Mouse (Mus musculus) kidney, adult 2 months (tissue): Measurements from ENCODE around the gene Rbm7. TPM values are rescaled to one million over a fixed set of nuclear protein-coding genes. Genes with fewer than 3 reads are reported as not detected.

Experiments
- DNase-seq: peaks from one replicate; pipeline ENCODE4 v3.0.0; 2021
- H3K27ac ChIP-seq: fragments of 200-500 bp; 2 replicates; pipeline ENCODE4 v1.5.1; 2012; ENCODE audit warnings: low read depth, low read length, control low read depth, inconsistent platforms; ENCODE audit not compliant: insufficient read depth
- H3K27me3 ChIP-seq: fragments of 200-500 bp; replicated peaks from 2 replicates; pipeline ENCODE4 v1.6.1; 2012; ENCODE audit warnings: mild to moderate bottlenecking, moderate library complexity, low read length, inconsistent platforms; ENCODE audit not compliant: control insufficient read depth, insufficient read depth
- H3K36me3 ChIP-seq: fragments of 200-500 bp; 2 replicates; pipeline ENCODE4 v1.6.1; 2012; ENCODE audit warnings: mild to moderate bottlenecking, moderate library complexity, low read length, inconsistent platforms; ENCODE audit not compliant: control insufficient read depth, insufficient read depth
- H3K4me1 ChIP-seq: fragments of 200-500 bp; 2 replicates; pipeline ENCODE4 v1.6.1; 2011; ENCODE audit warnings: low read length; ENCODE audit not compliant: control insufficient read depth, insufficient read depth
- H3K4me3 ChIP-seq: fragments of 200-500 bp; 2 replicates; pipeline ENCODE4 v1.5.1; 2011; ENCODE audit warnings: mild to moderate bottlenecking, low read depth, low read length, control low read depth; ENCODE audit not compliant: insufficient read depth
- CTCF ChIP-seq: fragments of 200-500 bp; conservative IDR thresholded peaks from 2 replicates; pipeline ENCODE4 v1.5.1; 2011; ENCODE audit warnings: low read depth, mild to moderate bottlenecking, control low read depth, low read length, moderate library complexity, mixed read lengths; ENCODE audit not compliant: insufficient read depth, insufficient read length
- POLR2A ChIP-seq: fragments of 200-500 bp; IDR thresholded peaks from one replicate; pipeline ENCODE4 v1.6.1; 2011; ENCODE audit warnings: low read depth, low read length, control low read depth
- WGBS: fragments of 180-500 bp; shearing (Covaris S2); methylation state at CpG from one replicate; pipeline ENCODE4 v1.1.7; 2018; 5-methylcytosine and 5-hydroxymethylcytosine counted together
- polyA plus RNA-seq: library from polyadenylated mRNA; depleted of rRNA; stranded (reverse); fragments of >200 nt; gene quantifications from 2 replicates; pipeline ENCODE4 v1.2.3, GENCODE M21; 2012; rRNA removed

The Rbm7 gene
- polyA plus RNA-seq, 1 experiment: 23.9 TPM

- H3K27me3 ChIP-seq: no peaks in the 10 kb centered on the region
- no peak for DNase-seq
- H3K27ac ChIP-seq: no peak overlapping the region
- TF ChIP-seq POLR2A: no peak
- no peak for TF ChIP-seq CTCF
- no peaks in the 10 kb centered on the region for H3K4me1 ChIP-seq
- WGBS: 90% methylated on average over 3 of the region's 3 CpGs
- no peak overlapping the region for H3K4me3 ChIP-seq
- H3K36me3 ChIP-seq: no peaks in the 10 kb centered on the region
Observed at GRCm38 (mm10) chr9:48455961-48456360, 39.1 kb downstream of the Rbm7 start.

- H3K4me1 ChIP-seq: no peaks in the 10 kb centered on the region
- no peaks in the 10 kb centered on the region for H3K36me3 ChIP-seq
- H3K4me3 ChIP-seq: no peak overlapping the region
- no peak overlapping the region for H3K27ac ChIP-seq
- no peak for TF ChIP-seq POLR2A
- TF ChIP-seq CTCF: no peak
- DNase-seq: no peak
- no peaks in the 10 kb centered on the region for H3K27me3 ChIP-seq
- WGBS: 87% methylated on average over 17 of the region's 17 CpGs
Observed at GRCm38 (mm10) chr9:48450066-48450465, 45.0 kb downstream of the Rbm7 start.

GRCm38 (mm10) chr9:48447783-48448209 lies 47.3 kb downstream of the Rbm7 start:
- Histone ChIP-seq H3K4me1 (no peaks in the 10 kb centered on the region), H3K27me3 (no peaks in the 10 kb centered on the region), H3K27ac (no peak overlapping the region), H3K4me3 (no peak overlapping the region), H3K36me3 (no peaks in the 10 kb centered on the region)
- 29% methylated on average over 5 of the region's 5 CpGs for WGBS
- no peak for TF ChIP-seq POLR2A
- TF ChIP-seq CTCF: peak; percentile 48
- DNase-seq: peak; percentile 25

- TF ChIP-seq POLR2A (no peak), CTCF (no peak)
- WGBS: 50% methylated on average over 2 of the region's 2 CpGs
- Histone ChIP-seq H3K27me3 (no peaks in the 10 kb centered on the region), H3K27ac (no peak overlapping the region), H3K4me3 (no peak overlapping the region), H3K4me1 (no peaks in the 10 kb centered on the region), H3K36me3 (no peaks in the 10 kb centered on the region)
- DNase-seq: no peak
Observed at GRCm38 (mm10) chr9:48444821-48445220, 50.3 kb downstream of the Rbm7 start.

GRCm38 (mm10) chr9:48443873-48444272 lies 51.2 kb downstream of the Rbm7 start:
- H3K4me3 ChIP-seq: no peak overlapping the region
- no peaks in the 10 kb centered on the region for H3K27me3 ChIP-seq
- no peaks in the 10 kb centered on the region for H3K36me3 ChIP-seq
- no peaks in the 10 kb centered on the region for H3K4me1 ChIP-seq
- no peak overlapping the region for H3K27ac ChIP-seq
- 65% methylated on average over 1 of the region's 1 CpGs for WGBS
- DNase-seq: no peak
- TF ChIP-seq CTCF (no peak), POLR2A (no peak)

Other genes starting within 250 kb of the Rbm7 start
- gene Nxpe2, start 141.8 kb downstream of the Rbm7 start, polyA plus RNA-seq: 0.81 and 1.4 TPM in 2 replicates
- gene Rexo2, start 14.7 kb downstream of the Rbm7 start, polyA plus RNA-seq: 73.1 and 77.4 TPM in 2 replicates
- 159 and 174 TPM in 2 replicates for gene Gm5617, start 143 bp upstream of the Rbm7 start, polyA plus RNA-seq
- 2.0 and 3.1 TPM in 2 replicates for gene Nnmt, start 109.9 kb upstream of the Rbm7 start, polyA plus RNA-seq